Mouse (Mus musculus) midbrain, embryonic 11.5 days (tissue): ENCODE measurements around the gene Clstn2. TPM values are rescaled to one million over a fixed set of nuclear protein-coding genes. Genes with fewer than 3 reads are reported as not detected.

Experiments used
- ATAC-seq: fragments of 200-750 bp; cut with Nextera tagmentation; 2 replicates; pipeline ENCODE4 v1.8.0; 2017; ENCODE audit warnings: moderate TSS enrichment, moderate library complexity; ENCODE audit not compliant: low FRiP score
- DNase-seq: peaks from one replicate; pipeline ENCODE4 v3.0.0; 2015; ENCODE audit warnings: low spot score; ENCODE audit errors: missing footprints
- H3K27ac ChIP-seq: fragments of 300-500 bp; sonication (generic); 2 replicates; pipeline ENCODE4 v1.5.1; 2014; ENCODE audit warnings: low read depth, low read length
- H3K27me3 ChIP-seq: fragments of 300-500 bp; sonication (generic); 2 replicates; pipeline ENCODE4 v1.6.1; 2014; ENCODE audit warnings: mild to moderate bottlenecking, low read length, moderate library complexity, mixed read lengths; ENCODE audit not compliant: control insufficient read depth, insufficient read depth
- H3K36me3 ChIP-seq: fragments of 300-500 bp; sonication (generic); 2 replicates; pipeline ENCODE4 v1.6.1; 2014; ENCODE audit warnings: mild to moderate bottlenecking, low read length, moderate library complexity, mixed read lengths; ENCODE audit not compliant: control insufficient read depth, insufficient read depth
- H3K4me1 ChIP-seq: fragments of 300-500 bp; sonication (generic); 2 replicates; pipeline ENCODE4 v1.6.1; 2014; ENCODE audit warnings: low read length; ENCODE audit not compliant: control insufficient read depth, insufficient read depth
- H3K4me2 ChIP-seq: fragments of 300-500 bp; sonication (generic); 2 replicates; pipeline ENCODE4 v1.6.1; 2014; ENCODE audit warnings: mild to moderate bottlenecking, moderate library complexity
- H3K4me3 ChIP-seq: fragments of 300-500 bp; sonication (generic); 2 replicates; pipeline ENCODE4 v1.5.1; 2014; ENCODE audit warnings: low read depth, low read length
- H3K9ac ChIP-seq: fragments of 300-500 bp; sonication (generic); 2 replicates; pipeline ENCODE4 v1.6.1; 2014; ENCODE audit warnings: low read length
- H3K9me3 ChIP-seq: fragments of 300-500 bp; sonication (generic); 2 replicates; pipeline ENCODE4 v1.6.1; 2016; ENCODE audit warnings: low read length; ENCODE audit not compliant: control insufficient read depth
- WGBS: fragments of 180-500 bp; shearing (Covaris S2); extraction: QIAGEN DNeasy Blood & Tissue Kit; methylation state at CpG from one replicate; pipeline ENCODE4 v1.1.7; 2014; 5-methylcytosine and 5-hydroxymethylcytosine counted together
- polyA plus RNA-seq: library from polyadenylated mRNA; unstranded; fragments of >200 nt; fragmentation: Nextera tagmentation; extraction: Ambion mirVana; gene quantifications from 2 replicates; pipeline ENCODE4 v1.2.1, GENCODE M21; 2014

Gene Clstn2
- polyA plus RNA-seq, 1 experiment from 2014 or later, result 1.6 TPM

GRCm38 (mm10) chr9:97627916-97628315 lies 405.1 kb downstream of the Clstn2 start:
- WGBS, result 89% methylated on average over 3 of the region's 3 CpGs
- H3K4me2 ChIP-seq, result no peak overlapping the region
- no peak overlapping the region for H3K9ac ChIP-seq
- no peak overlapping the region for H3K4me3 ChIP-seq
- no peak overlapping the region for H3K27ac ChIP-seq
- H3K36me3 ChIP-seq, result no peaks in the 10 kb centered on the region
- DNase-seq, result no peak
- no peaks in the 10 kb centered on the region for H3K27me3 ChIP-seq
- no peaks in the 10 kb centered on the region for H3K9me3 ChIP-seq
- ATAC-seq, result no peak
- H3K4me1 ChIP-seq, result no peaks in the 10 kb centered on the region

GRCm38 (mm10) chr9:97610566-97610965 lies 422.4 kb downstream of the Clstn2 start:
- Histone ChIP-seq H3K4me2 (no peak overlapping the region), H3K27me3 (no peaks in the 10 kb centered on the region), H3K9me3 (no peaks in the 10 kb centered on the region), H3K9ac (no peak overlapping the region), H3K4me1 (no peaks in the 10 kb centered on the region), H3K36me3 (no peaks in the 10 kb centered on the region), H3K27ac (no peak overlapping the region), H3K4me3 (no peak overlapping the region)
- DNase-seq (no peak), ATAC-seq (no peak)
- 82% methylated on average over 7 of the region's 7 CpGs for WGBS

- Histone ChIP-seq H3K4me3 (no peak overlapping the region), H3K27me3 (no peaks in the 10 kb centered on the region), H3K27ac (no peak overlapping the region), H3K9ac (no peak overlapping the region), H3K4me2 (no peak overlapping the region), H3K36me3 (no peaks in the 10 kb centered on the region), H3K4me1 (no peaks in the 10 kb centered on the region), H3K9me3 (no peaks in the 10 kb centered on the region)
- no peak for DNase-seq
- ATAC-seq, result no peak
- 49% methylated on average over 8 of the region's 8 CpGs for WGBS
These were observed 429.3 kb downstream of the Clstn2 start for GRCm38 (mm10) chr9:97603729-97604128.

- no peaks in the 10 kb centered on the region for H3K36me3 ChIP-seq
- no peak overlapping the region for H3K4me3 ChIP-seq
- no peak for ATAC-seq
- no peaks in the 10 kb centered on the region for H3K27me3 ChIP-seq
- H3K9ac ChIP-seq, result no peak overlapping the region
- H3K4me2 ChIP-seq, result no peak overlapping the region
- H3K27ac ChIP-seq, result no peak overlapping the region
- 74% methylated on average over 5 of the region's 5 CpGs for WGBS
- H3K9me3 ChIP-seq, result no peaks in the 10 kb centered on the region
- no peak for DNase-seq
- no peaks in the 10 kb centered on the region for H3K4me1 ChIP-seq
These were observed 430.5 kb downstream of the Clstn2 start for GRCm38 (mm10) chr9:97602476-97602875.

GRCm38 (mm10) chr9:97599006-97599405 lies 434.0 kb downstream of the Clstn2 start:
- H3K27me3 ChIP-seq, result no peaks in the 10 kb centered on the region
- DNase-seq, result no peak
- no peak overlapping the region for H3K4me2 ChIP-seq
- H3K4me3 ChIP-seq, result no peak overlapping the region
- WGBS, result 94% methylated on average over 3 of the region's 3 CpGs
- H3K36me3 ChIP-seq, result no peaks in the 10 kb centered on the region
- no peak overlapping the region for H3K9ac ChIP-seq
- no peaks in the 10 kb centered on the region for H3K4me1 ChIP-seq
- H3K9me3 ChIP-seq, result no peaks in the 10 kb centered on the region
- H3K27ac ChIP-seq, result no peak overlapping the region
- ATAC-seq, result no peak

- Histone ChIP-seq H3K4me1 (no peaks in the 10 kb centered on the region), H3K4me3 (no peak overlapping the region), H3K4me2 (no peak overlapping the region), H3K9ac (no peak overlapping the region), H3K36me3 (no peaks in the 10 kb centered on the region), H3K27ac (no peak overlapping the region), H3K27me3 (no peaks in the 10 kb centered on the region), H3K9me3 (no peaks in the 10 kb centered on the region)
- no peak for ATAC-seq
- no peak for DNase-seq
- WGBS, result 87% methylated on average over 4 of the region's 4 CpGs
These were observed 442.3 kb downstream of the Clstn2 start for GRCm38 (mm10) chr9:97590712-97591111.

- Histone ChIP-seq H3K4me2 (no peak overlapping the region), H3K4me1 (no peaks in the 10 kb centered on the region), H3K4me3 (no peak overlapping the region), H3K9ac (no peak overlapping the region), H3K36me3 (no peaks in the 10 kb centered on the region), H3K9me3 (no peaks in the 10 kb centered on the region), H3K27me3 (no peaks in the 10 kb centered on the region), H3K27ac (no peak overlapping the region)
- 83% methylated on average over 7 of the region's 7 CpGs for WGBS
- DNase-seq, result no peak
- no peak for ATAC-seq
These were observed 462.1 kb downstream of the Clstn2 start for GRCm38 (mm10) chr9:97570881-97571280.

- H3K9ac ChIP-seq, result no peak overlapping the region
- DNase-seq (no peak), ATAC-seq (no peak)
- 90% methylated on average over 6 of the region's 6 CpGs for WGBS
- no peaks in the 10 kb centered on the region for H3K27me3 ChIP-seq
- H3K4me1 ChIP-seq, result no peaks in the 10 kb centered on the region
- no peaks in the 10 kb centered on the region for H3K36me3 ChIP-seq
- H3K27ac ChIP-seq, result no peak overlapping the region
- no peaks in the 10 kb centered on the region for H3K9me3 ChIP-seq
- H3K4me2 ChIP-seq, result no peak overlapping the region
- H3K4me3 ChIP-seq, result no peak overlapping the region
These were observed 469.9 kb downstream of the Clstn2 start for GRCm38 (mm10) chr9:97563121-97563520.

- ATAC-seq, result no peak
These were observed 488.6 kb downstream of the Clstn2 start for GRCm38 (mm10) chr9:97544359-97544758.

GRCm38 (mm10) chr9:97541419-97541818 lies 491.6 kb downstream of the Clstn2 start:
- H3K27ac ChIP-seq, result no peak overlapping the region
- H3K9me3 ChIP-seq, result no peaks in the 10 kb centered on the region
- H3K4me1 ChIP-seq, result 0 out of 2 replicates have a peak, but pooled peaks cover 2% of the 10 kb centered on the region
- no peak overlapping the region for H3K9ac ChIP-seq
- no peak for ATAC-seq
- H3K4me3 ChIP-seq, result no peak overlapping the region
- no peaks in the 10 kb centered on the region for H3K27me3 ChIP-seq
- no peak for DNase-seq
- H3K4me2 ChIP-seq, result no peak overlapping the region
- H3K36me3 ChIP-seq, result no peaks in the 10 kb centered on the region
- 78% methylated on average over 6 of the region's 6 CpGs for WGBS

More at GRCm38 (mm10) chr9:97544359-97544758, 488.6 kb downstream of the Clstn2 start:
- no peak for DNase-seq
- Histone ChIP-seq H3K36me3 (no peaks in the 10 kb centered on the region), H3K27ac (no peak overlapping the region), H3K4me1 (no peaks in the 10 kb centered on the region), H3K4me3 (no peak overlapping the region), H3K27me3 (no peaks in the 10 kb centered on the region), H3K4me2 (no peak overlapping the region), H3K9me3 (no peaks in the 10 kb centered on the region), H3K9ac (no peak overlapping the region)
- WGBS, result 92% methylated on average over 4 of the region's 4 CpGs
